Mouse (Mus musculus): ENCODE results near the gene Ccn2.

Gene Ccn2

GRCm38 (mm10) chr10:24642796-24643580 is 47.7 kb downstream of the Ccn2 start:
- no peak for DNase-seq

GRCm38 (mm10) chr10:24645169-24645568 is 49.9 kb downstream of the Ccn2 start:
- no peak for DNase-seq

Data from kidney, adult 9 months (tissue).